In the genomic region with DNA sequence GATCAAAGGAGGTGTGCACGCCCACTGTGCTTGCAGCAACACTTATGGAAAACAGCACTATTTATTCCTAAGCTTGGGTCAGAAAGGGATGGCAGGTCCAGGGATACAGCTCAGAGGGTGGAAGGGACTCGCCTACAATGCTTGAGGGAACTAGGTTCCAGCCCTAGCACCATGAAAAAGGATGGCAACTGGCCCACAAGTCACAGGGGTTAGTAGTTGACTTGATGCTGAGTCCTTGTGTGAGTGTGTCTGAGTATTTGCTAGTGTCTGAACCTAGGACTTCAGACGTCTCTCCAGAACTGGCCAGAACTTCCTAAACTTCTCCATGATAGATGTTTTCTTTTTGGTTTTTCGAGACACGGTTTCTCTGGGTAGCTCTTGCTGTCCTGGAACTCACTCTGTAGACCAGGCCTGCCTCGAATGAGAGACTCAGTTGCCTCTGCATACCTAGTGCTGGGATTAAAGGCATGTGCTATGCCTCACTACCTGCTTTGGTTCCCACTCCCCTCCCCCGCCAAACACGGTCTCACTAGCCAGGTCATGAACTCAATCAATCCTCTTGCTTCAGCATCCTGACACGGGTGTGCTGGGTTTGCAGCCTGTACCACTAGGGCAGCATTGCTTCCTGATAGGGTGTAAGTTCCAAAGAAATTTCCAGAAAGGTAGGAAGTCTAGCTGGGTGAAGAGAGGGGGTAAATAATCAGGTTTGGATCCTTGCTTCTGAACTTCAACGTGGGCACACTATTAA, we compare ENCODE assay signal across 8 mouse cellular contexts. TPM values are rescaled to one million over a fixed set of nuclear protein-coding genes. Genes with fewer than 3 reads are reported as not detected.
DNase-seq lines count a peak whose midpoint lies in the region; ATAC-seq and TF ChIP-seq lines count a peak whose summit lies in the region.

No protein-coding gene starts in this region.

- no peaks in the 10 kb centered on the region for H3K36me3 ChIP-seq in forebrain, postnatal 0 days (ENCODE audit: insufficient read depth)
- H3K36me3 ChIP-seq in midbrain, embryonic 12.5 days = peaks cover 11% of the 10 kb centered on the region

- 64% methylated on average over 10 of the region's 10 CpGs for WGBS in forebrain, postnatal 0 days
- WGBS in midbrain, embryonic 12.5 days = 61% methylated on average over 10 of the region's 10 CpGs

- no peaks in the 10 kb centered on the region for H3K9me3 ChIP-seq in forebrain, postnatal 0 days (ENCODE audit: low read length)
- no peaks in the 10 kb centered on the region for H3K9me3 ChIP-seq in midbrain, embryonic 12.5 days

- peak overlapping the region; percentile 68 for H3K4me2 ChIP-seq in forebrain, postnatal 0 days (ENCODE audit: low read depth)
- peak overlapping the region; percentile 73 for H3K4me2 ChIP-seq in midbrain, embryonic 12.5 days (replicated peaks)

- H3K27me3 ChIP-seq in forebrain, postnatal 0 days (ENCODE audit: insufficient read depth, low read length) = no peaks in the 10 kb centered on the region
- no peaks in the 10 kb centered on the region for H3K27me3 ChIP-seq in midbrain, embryonic 12.5 days

- peak; percentile 34 for TF ChIP-seq CTCF in forebrain, postnatal 0 days (IDR thresholded peaks at IDR 0.05; ENCODE audit: low read depth)

- peaks cover 11% of the 10 kb centered on the region; the same call in 1 of the 2 replicates for H3K4me1 ChIP-seq in forebrain, postnatal 0 days (ENCODE audit: insufficient read depth)
- peaks cover 26% of the 10 kb centered on the region for H3K4me1 ChIP-seq in midbrain, embryonic 12.5 days

- DNase-seq in layer of hippocampus, adult 9-11 months = peak; percentile 57
- no peak for DNase-seq in layer of hippocampus, adult 18-20 months (ENCODE audit: low spot score in 2 of 2)
- DNase-seq in cerebellum, adult 11-12 months = peak; percentile 75
- no peak for DNase-seq in forebrain, postnatal 0 days
- DNase-seq in kidney, postnatal 4 days = peak; percentile 27 to 56
- DNase-seq in thymus, postnatal 4 days = peak; percentile 71
- DNase-seq in adrenal gland, adult 18-20 months (ENCODE audit: low spot score in 2 of 2) = no peak

- peak overlapping the region; percentile 84 for H3K27ac ChIP-seq in forebrain, postnatal 0 days (ENCODE audit: low read depth, low read length)
- H3K27ac ChIP-seq in midbrain, embryonic 12.5 days (replicated peaks) = peak overlapping the region; percentile 80

- peak overlapping the region; percentile 93 for H3K9ac ChIP-seq in forebrain, postnatal 0 days
- peak overlapping the region; percentile 92; the same call in 1 of the 2 replicates for H3K9ac ChIP-seq in midbrain, embryonic 12.5 days (replicated peaks)

- H3K4me3 ChIP-seq in forebrain, postnatal 0 days (ENCODE audit: low read depth, low read length) = peak overlapping the region; percentile 76
- peak overlapping the region; percentile 88 for H3K4me3 ChIP-seq in midbrain, embryonic 12.5 days

- ATAC-seq in forebrain, postnatal 0 days = peak; percentile 52
- peak; percentile 55 for ATAC-seq in midbrain, embryonic 12.5 days (ENCODE audit: low FRiP score, low read depth)

RNA-seq across cellular contexts. Expression of a gene that starts 0.7 kb away (rescaled TPM):
- total RNA-seq in layer of hippocampus, adult 18-20 months (2021) = 100 to 1,000 TPM; 126 to 138 TPM
- 222 and 234 TPM in 2 replicates for total RNA-seq in forebrain, postnatal 0 days (2014; rRNA removed)
- polyA plus RNA-seq in forebrain, postnatal 0 days (2015; fragmentation: Nextera tagmentation; extraction: Ambion mirVana) = 389 and 442 TPM in 2 replicates
- 358 and 367 TPM in 2 replicates for polyA plus RNA-seq in midbrain, embryonic 12.5 days (2016; fragmentation: Nextera tagmentation; extraction: Ambion mirVana)
- total RNA-seq in adrenal gland, adult 18-20 months (2021) = 100 to 1,000 TPM; 182 to 188 TPM

RNA-seq across cellular contexts. Expression of a gene that starts 14.7 kb away (rescaled TPM):
- 1 to 10 TPM; 7.4 to 7.5 TPM for total RNA-seq in layer of hippocampus, adult 18-20 months (2021)
- total RNA-seq in forebrain, postnatal 0 days (2014; rRNA removed) = 4.5 and 5.9 TPM in 2 replicates
- polyA plus RNA-seq in forebrain, postnatal 0 days (2015; fragmentation: Nextera tagmentation; extraction: Ambion mirVana) = 4.2 and 5.5 TPM in 2 replicates
- 4.8 and 5.2 TPM in 2 replicates for polyA plus RNA-seq in midbrain, embryonic 12.5 days (2016; fragmentation: Nextera tagmentation; extraction: Ambion mirVana)
- total RNA-seq in adrenal gland, adult 18-20 months (2021) = 10 to 100 TPM in 1 of 2 experiments, 1 to 10 TPM in 1; 8.9 to 14.8 TPM

RNA-seq across cellular contexts. Expression of a gene that starts 48.1 kb away (rescaled TPM):
- total RNA-seq in layer of hippocampus, adult 18-20 months (2021) = 10 to 100 TPM; 18.0 to 21.8 TPM
- total RNA-seq in forebrain, postnatal 0 days (2014; rRNA removed) = 9.8 and 13.0 TPM in 2 replicates
- 2.6 and 3.8 TPM in 2 replicates for polyA plus RNA-seq in forebrain, postnatal 0 days (2015; fragmentation: Nextera tagmentation; extraction: Ambion mirVana)
- polyA plus RNA-seq in midbrain, embryonic 12.5 days (2016; fragmentation: Nextera tagmentation; extraction: Ambion mirVana) = 15.4 and 16.9 TPM in 2 replicates
- 10 to 100 TPM; 41.4 to 59.6 TPM for total RNA-seq in adrenal gland, adult 18-20 months (2021)

Comparison
In these comparisons a context has a peak if more than half of its experiments do, and no peak if none do; other contexts are left out.
1. DNase-seq: peak in layer of hippocampus, adult 9-11 months (single experiment), cerebellum, adult 11-12 months (single experiment), kidney, postnatal 4 days (2 of 2) and thymus, postnatal 4 days (single experiment); none in layer of hippocampus, adult 18-20 months (0 of 2), forebrain, postnatal 0 days (single experiment) and adrenal gland, adult 18-20 months (0 of 2).